Mouse (Mus musculus) thymus, postnatal 36 days (tissue): Measurements from ENCODE around the gene Spam1.

Experiments used
- DNase-seq, 2 experiments: peaks; one replicate each; pipeline ENCODE4 v3.0.0; 2022; ENCODE audit warnings: mixed read lengths in 2 of 2

Gene Spam1

DNA sequence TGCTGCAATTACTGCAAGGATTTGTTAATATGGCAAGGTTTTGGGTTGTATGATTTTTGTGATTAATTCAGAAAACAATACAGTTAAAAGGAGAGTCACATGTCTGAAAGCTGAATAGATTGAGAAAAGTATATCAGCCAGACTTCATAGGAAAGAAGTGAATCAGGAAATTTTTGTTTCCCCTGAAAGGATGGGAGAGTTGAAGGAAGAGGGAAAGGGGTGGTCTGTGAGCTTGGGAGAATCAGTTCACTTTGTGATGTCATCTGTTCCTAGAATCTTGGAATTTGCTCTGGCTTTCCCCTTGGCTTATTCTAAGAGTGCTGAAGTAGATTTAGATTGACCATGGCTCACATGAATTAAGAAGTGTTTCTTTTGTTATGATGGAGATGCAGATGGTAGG, at the start of gene Spam1:
Gene Spam1, plus strand, starts transcription at position 301 of the 400 bp plus-strand sequence.
- DNase-seq: no peak

- DNase-seq: no peak
Observed at GRCm38 (mm10) chr6:24748029-24748428, 43.0 kb upstream of the Spam1 start, which contains the start of gene Hyal4. Hyal4 (plus strand) TSS chr6:24748329.

GRCm38 (mm10) chr6:24759281-24759680, 31.7 kb upstream of the Spam1 start:
- DNase-seq: no peak

GRCm38 (mm10) chr6:24766261-24766660, 24.7 kb upstream of the Spam1 start:
- no peak for DNase-seq

GRCm38 (mm10) chr6:24779182-24779581, 11.8 kb upstream of the Spam1 start:
- no peak for DNase-seq

- no peak for DNase-seq
Observed at GRCm38 (mm10) chr6:24822070-24822469, 31.1 kb downstream of the Spam1 start.
